Mouse (Mus musculus) CH12F3 (cell line): ENCODE data around the gene A4gnt.

ENCODE experiments used
- in situ Hi-C: fragments of 300-500 bp; cut with MboI; formaldehyde crosslinking; loops from 2 replicates; pipeline ENCODE4 v1.14.3; 2020; ENCODE audit warnings: low sequenced_read_pairs

Gene A4gnt

DNA sequence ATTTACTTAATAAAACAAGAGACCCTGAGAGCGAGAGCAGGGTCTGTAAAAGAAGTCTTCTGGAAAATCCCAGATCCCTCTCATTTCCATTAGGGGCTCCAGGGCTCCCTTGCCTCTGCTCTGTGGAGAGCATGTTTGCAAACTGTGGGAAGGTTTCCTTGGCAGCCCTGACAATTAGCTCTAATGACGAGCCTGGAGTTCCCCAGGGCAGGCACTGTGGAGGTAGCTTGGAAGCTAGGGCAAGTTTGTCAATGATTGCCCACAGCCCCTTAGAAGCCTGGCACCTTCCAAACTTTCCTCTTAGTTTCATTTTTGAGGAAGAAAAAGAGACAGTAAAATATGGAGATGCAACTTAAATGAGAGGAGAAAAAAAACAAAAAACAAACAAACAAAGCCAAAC is 19.5 kb downstream of the A4gnt start:
- in situ Hi-C loops: no loop called here

DNA sequence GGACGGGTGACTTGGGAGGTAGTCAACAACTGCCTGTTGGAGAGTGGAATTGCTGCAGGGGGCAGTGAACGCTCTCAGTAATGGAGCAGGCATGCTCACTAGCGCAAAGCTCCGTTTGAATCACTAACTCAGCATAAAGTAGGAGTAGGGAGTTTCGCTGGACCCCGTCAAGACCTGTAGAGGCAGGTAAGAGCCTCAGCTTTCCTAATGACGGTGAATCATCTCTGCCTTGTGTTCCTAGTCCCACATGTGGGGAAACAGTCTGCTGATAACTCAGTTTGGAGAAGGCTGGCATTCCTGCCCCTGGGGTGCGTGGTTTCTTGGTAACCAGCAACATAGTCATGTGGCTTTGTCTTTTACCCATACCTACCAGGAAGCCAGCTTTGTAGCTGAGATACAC is 20.0 kb downstream of the A4gnt start:
- in situ Hi-C loops: no loop called here

GRCm38 (mm10) chr9:99636776-99637175 is 24.5 kb downstream of the A4gnt start:
- in situ Hi-C loops: no loop called here

GRCm38 (mm10) chr9:99637227-99637626 is 24.9 kb downstream of the A4gnt start:
- in situ Hi-C loops: no loop called here

DNA sequence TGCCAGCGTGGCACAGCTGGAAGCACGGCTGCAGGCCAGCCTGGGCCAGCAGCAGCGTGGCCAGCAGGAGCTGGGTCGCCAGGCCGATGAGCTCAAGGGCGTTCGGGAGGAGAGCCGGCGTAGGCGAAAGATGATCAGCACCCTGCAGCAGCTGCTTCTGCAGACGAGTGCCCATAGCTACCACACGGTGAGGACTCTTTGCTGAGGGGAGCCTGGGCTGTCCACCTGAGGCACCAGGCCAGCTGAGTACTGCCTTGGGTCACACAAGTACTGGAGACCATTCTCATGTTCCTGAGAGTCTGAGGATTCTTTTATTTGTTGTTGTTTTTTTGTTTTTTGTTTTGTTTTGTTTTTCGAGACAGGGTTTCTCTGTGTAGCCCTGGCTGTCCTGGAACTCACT is 25.4 kb downstream of the A4gnt start:
- in situ Hi-C loops: no loop called here

- in situ Hi-C loops: no loop called here
Observed at GRCm38 (mm10) chr9:99639957-99640356, 27.7 kb downstream of the A4gnt start.

DNA sequence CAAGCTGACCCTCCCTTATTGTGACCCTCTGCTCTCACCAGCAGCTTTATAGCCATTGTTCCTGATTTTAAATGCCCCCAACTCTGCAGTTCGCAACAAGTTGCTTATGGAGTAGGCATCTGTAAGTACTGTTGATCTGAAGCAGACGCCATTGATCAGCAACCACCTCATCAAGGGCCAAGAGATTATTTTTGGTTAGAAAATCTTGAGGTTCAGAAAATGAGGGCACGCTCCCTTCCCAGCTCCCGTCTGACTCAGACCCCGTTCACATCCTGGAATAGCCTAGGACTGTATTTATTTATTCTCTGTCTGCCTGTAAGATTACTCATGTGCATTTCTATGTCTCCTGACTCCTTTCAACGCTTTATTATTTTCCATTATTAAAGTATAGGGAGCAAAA is 33.1 kb downstream of the A4gnt start:
- in situ Hi-C loops: no loop called here

- in situ Hi-C loops: no loop called here
Observed at GRCm38 (mm10) chr9:99646102-99646501, 33.8 kb downstream of the A4gnt start.

DNA sequence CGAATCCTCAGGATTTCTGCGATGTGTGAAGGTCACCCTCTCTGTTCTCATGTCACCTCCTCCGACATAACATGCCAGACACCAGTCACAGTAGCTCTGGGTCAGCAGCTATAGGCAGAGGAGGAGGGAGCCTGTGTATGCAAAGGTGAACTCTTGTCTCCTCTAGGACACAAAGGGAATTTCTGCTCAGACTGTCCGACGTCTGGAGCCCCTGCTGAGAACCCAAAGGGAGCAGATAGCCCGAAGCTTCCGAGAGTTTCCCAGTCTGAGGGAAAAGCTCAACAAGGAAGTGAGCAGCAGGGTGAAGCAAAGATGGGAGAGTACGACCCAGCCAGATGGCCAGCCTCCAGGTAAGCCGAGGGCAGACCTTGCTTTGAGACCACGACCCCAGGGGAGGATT is 48.5 kb downstream of the A4gnt start:
- in situ Hi-C loops: no loop called here

GRCm38 (mm10) chr9:99661606-99662166 is 49.4 kb downstream of the A4gnt start:
- in situ Hi-C loops: no loop called here

DNA sequence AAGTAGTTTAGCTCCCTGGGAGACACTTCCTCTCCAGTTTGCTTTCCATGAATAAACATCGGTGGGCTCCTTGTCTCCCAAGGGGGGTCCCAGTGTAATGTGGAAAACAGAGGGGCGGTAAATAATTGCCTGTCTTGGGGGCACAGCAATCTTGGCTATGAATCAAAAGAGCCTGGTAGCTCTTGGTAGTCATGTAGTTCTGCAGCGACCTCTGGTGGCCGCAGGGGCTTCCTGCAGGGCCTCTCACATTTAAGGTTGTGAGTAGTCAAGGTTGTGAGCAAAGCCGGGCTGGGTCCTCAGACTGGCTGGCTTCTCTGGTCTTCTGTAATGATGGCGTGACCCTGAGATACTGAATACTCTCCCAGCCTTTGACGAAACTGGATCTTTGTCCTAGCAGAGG is 50.1 kb downstream of the A4gnt start:
- in situ Hi-C loops: no loop called here

- in situ Hi-C loops: no loop called here
Observed at GRCm38 (mm10) chr9:99662887-99663286, 50.6 kb downstream of the A4gnt start.

DNA sequence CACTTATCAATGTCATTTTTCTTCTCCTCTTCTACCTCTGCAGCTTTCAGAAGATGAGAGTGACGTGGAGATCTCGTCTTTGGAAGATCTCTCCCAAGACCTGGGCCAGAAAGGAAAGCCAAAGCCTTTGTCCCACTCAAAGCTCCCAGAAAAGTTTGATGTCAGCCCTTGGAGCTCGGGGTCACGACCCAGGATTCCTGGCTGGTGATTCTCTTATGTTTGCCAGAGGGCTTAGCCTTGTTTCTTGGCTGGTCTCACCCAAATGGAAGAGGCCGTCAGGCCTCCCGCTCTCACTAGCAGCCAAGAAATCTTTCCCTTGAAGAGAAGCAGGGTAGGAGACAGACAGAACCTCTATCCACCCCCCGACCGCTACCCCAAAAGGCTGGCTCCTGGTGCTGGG is 55.3 kb downstream of the A4gnt start:
- in situ Hi-C loops: no loop called here

DNA sequence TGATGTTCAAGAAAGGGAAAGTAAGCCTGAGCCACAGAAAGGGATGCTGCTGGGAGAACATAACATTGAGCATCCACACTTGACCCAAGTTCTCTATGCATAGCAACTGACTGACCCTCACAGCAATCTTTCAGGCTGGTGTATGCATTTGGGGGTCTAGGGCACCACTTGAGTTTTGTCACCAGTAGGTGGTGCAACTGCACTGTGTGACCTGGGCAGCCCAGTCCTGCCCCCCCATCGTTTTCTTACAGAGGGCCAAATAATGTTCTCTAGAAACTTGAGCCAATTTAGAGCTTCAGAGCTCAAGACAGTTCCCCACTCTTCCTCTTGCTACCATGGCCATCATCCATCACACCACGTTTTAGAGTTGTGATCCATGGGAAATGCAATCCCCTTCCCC is 59.3 kb downstream of the A4gnt start:
- in situ Hi-C loops: no loop called here
